Mouse (Mus musculus) spleen, postnatal 4 days (tissue): ENCODE results near the gene Gm8011.
"Not testable (repeated sequence)": the region's sequence is repeated elsewhere in the genome, so short reads cannot be mapped to it uniquely, and the experiment has no call there.

Experiments used
- DNase-seq, 2 experiments: peaks; one replicate each; pipeline ENCODE4 v3.0.0; 2022; ENCODE audit warnings: low spot score in 2 of 2

Gm8011 gene

DNA sequence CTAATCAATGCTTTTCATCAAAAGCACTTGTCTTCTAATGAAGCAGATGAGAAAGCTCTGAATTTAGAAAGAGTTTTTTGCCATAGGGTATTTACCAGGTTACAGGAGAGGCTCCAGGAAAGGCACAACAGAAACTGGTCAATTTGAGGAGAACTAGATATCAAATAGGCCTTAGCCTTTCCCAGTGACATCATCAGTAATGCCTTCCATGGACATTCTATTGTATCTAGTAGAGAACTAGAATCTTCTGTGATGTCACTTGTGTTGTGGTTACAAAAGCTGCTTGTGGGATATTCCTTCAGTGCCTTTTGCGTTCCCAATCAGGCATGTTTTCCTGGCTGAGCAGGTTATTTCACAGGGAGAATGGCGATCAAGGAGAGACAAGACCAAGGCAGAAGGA is at the start of gene Gm8011:
Gm8011 (plus strand) TSS at position 301 of the 400 bp plus-strand sequence.
- not testable (repeated sequence) for DNase-seq

DNA sequence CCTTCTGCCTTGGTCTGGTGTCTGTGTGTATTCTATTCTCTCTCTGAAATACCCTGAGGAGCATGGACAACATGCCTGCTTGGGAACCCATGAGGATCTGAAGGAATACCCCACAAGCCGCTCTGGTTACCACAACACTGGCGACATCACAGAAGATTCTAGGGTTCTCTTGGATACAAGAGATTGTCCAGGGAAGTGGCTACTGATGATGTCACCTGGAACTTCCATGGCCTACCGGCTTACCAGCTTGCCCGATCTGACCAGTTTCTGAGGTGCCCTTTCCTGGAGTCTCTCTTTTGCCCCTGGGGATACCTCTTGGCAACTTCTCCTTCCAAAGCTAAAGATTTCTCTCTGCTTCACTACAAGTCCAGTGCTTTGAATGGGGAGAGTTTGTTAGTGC is 24.1 kb upstream of the Gm8011 start, which contains the start of gene Gm8005:
Gm8005 (minus strand) TSS at position 101 of the 400 bp plus-strand sequence.
- DNase-seq, result not testable (repeated sequence)

DNA sequence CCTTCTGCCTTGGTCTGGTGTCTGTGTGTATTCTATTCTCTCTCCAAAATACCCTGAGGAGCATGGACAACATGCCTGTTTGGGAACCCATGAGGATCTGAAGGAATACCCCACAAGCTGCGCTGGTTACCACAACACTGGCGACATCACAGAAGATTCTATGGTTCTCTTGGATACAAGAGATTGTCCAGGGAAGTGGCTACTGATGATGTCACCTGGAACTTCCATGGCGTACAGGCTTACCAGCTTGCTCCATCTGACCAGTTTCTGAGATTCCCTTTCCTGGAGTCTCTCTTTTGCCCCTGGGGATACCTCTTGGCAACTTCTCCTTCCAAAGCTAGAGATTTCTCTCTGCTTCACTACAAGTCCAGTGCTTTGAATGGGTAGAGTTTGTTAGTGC is 38.6 kb downstream of the Gm8011 start, which contains the start of gene Gm8020:
Gm8020 (minus strand) TSS at position 101 of the 400 bp plus-strand sequence.
- not testable (repeated sequence) for DNase-seq
